Mouse (Mus musculus): Measurements from ENCODE around the gene Wwc2.

GRCm38 (mm10) chr8:47967045-47967920 is 23.4 kb downstream of the Wwc2 start:
- TF ChIP-seq POLR2A (IDR thresholded peaks at IDR 0.05; ENCODE audit: borderline replicate concordance, low read depth, low read length): no peak
- TF ChIP-seq CTCF (IDR thresholded peaks at IDR 0.05; ENCODE audit: low read depth, low read length): no peak
